Mouse (Mus musculus) heart, embryonic 13.5 days (tissue): ENCODE results near the gene Eno2. TPM values are rescaled to one million over a fixed set of nuclear protein-coding genes. Genes with fewer than 3 reads are reported as not detected.
A peak's percentile ranks its signal among the peaks of the same experiment; 100 is the strongest.
"Not testable (repeated sequence)": the region's sequence is repeated elsewhere in the genome, so short reads cannot be mapped to it uniquely, and the experiment has no call there.

ENCODE experiments used
- ATAC-seq: fragments of 200-750 bp; cut with Nextera tagmentation; 2 replicates; pipeline ENCODE4 v1.8.0; 2017; ENCODE audit warnings: moderate TSS enrichment; ENCODE audit not compliant: insufficient number of reproducible peaks, low FRiP score, low TSS enrichment; ENCODE audit errors: extremely low read depth
- H3K27ac ChIP-seq: fragments of 300-500 bp; sonication (generic); replicated peaks from 2 replicates; pipeline ENCODE4 v1.5.1; 2015; ENCODE audit warnings: moderate library complexity, mild to moderate bottlenecking, inconsistent platforms
- H3K27me3 ChIP-seq: fragments of 300-500 bp; sonication (generic); replicated peaks from 2 replicates; pipeline ENCODE4 v1.6.1; 2015; ENCODE audit warnings: mild to moderate bottlenecking, inconsistent platforms
- H3K36me3 ChIP-seq: fragments of 300-500 bp; sonication (generic); 2 replicates; pipeline ENCODE4 v1.6.1; 2015; ENCODE audit warnings: mild to moderate bottlenecking, inconsistent platforms
- H3K4me1 ChIP-seq: fragments of 300-500 bp; sonication (generic); 2 replicates; pipeline ENCODE4 v1.6.1; 2015; ENCODE audit warnings: inconsistent platforms
- H3K4me2 ChIP-seq: fragments of 300-500 bp; sonication (generic); 2 replicates; pipeline ENCODE4 v1.6.1; 2015; ENCODE audit warnings: inconsistent platforms, mild to moderate bottlenecking, moderate library complexity
- H3K4me3 ChIP-seq: fragments of 300-500 bp; sonication (generic); 2 replicates; pipeline ENCODE4 v1.5.1; 2015; ENCODE audit warnings: moderate library complexity, mild to moderate bottlenecking, inconsistent platforms
- H3K9ac ChIP-seq: fragments of 300-500 bp; sonication (generic); 2 replicates; pipeline ENCODE4 v1.6.1; 2015; ENCODE audit warnings: inconsistent platforms, mild to moderate bottlenecking, moderate library complexity
- H3K9me3 ChIP-seq: fragments of 300-500 bp; sonication (generic); 2 replicates; pipeline ENCODE4 v1.6.1; 2016; ENCODE audit warnings: inconsistent platforms
- WGBS: fragments of 180-500 bp; shearing (Covaris S2); methylation state at CpG from one replicate; pipeline ENCODE4 v1.1.7; 2015; ENCODE audit warnings: mixed read lengths; 5-methylcytosine and 5-hydroxymethylcytosine counted together
- polyA plus RNA-seq: library from polyadenylated mRNA; unstranded; fragments of >200 nt; fragmentation: Nextera tagmentation; extraction: Ambion mirVana; gene quantifications from 2 replicates; pipeline ENCODE4 v1.2.1, GENCODE M21; 2015

Gene Eno2
- polyA plus RNA-seq, 1 experiment from 2014 or later: 4.6 TPM

- H3K9ac ChIP-seq: peak overlapping the region; percentile 98
- peaks cover 50% of the 10 kb centered on the region for H3K36me3 ChIP-seq
- H3K4me2 ChIP-seq: peak overlapping the region; percentile 76
- peaks cover 56% of the 10 kb centered on the region for H3K4me1 ChIP-seq
- H3K27ac ChIP-seq: peak overlapping the region; percentile 98
- no peak for ATAC-seq
- H3K4me3 ChIP-seq: peak overlapping the region; percentile 85
- no peaks in the 10 kb centered on the region for H3K9me3 ChIP-seq
- 70% methylated on average over 24 of the region's 24 CpGs for WGBS
- no peaks in the 10 kb centered on the region for H3K27me3 ChIP-seq
These were observed 42.5 kb upstream of the Eno2 start for GRCm38 (mm10) chr6:124811701-124812560.

DNA sequence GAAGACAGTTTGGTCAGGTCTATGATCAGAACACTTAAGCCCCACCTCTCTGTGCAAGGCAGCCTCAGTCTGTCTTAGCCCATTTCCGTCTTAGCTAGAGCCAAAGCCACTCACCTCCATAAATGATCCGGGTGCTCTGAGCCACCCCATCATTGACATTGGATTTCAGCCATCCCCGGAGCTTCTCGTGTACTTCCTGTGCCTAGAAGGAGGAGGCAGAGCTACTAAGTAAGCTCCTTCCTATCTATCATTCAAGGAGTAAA, 41.9 kb upstream of the Eno2 start:
- Histone ChIP-seq H3K27ac (no peak overlapping the region; the same call in 1 of the 2 replicates), H3K27me3 (no peaks in the 10 kb centered on the region), H3K4me2 (peak overlapping the region; percentile 76), H3K9me3 (no peaks in the 10 kb centered on the region), H3K36me3 (peaks cover 44% of the 10 kb centered on the region), H3K9ac (no peak overlapping the region), H3K4me3 (peak overlapping the region; percentile 85; the same call in 1 of the 2 replicates), H3K4me1 (peaks cover 61% of the 10 kb centered on the region)
- 62% methylated on average over 4 of the region's 4 CpGs for WGBS
- ATAC-seq: no peak

GRCm38 (mm10) chr6:124810566-124811402, 41.3 kb upstream of the Eno2 start:
- WGBS: 78% methylated on average over 11 of the region's 11 CpGs
- not testable (repeated sequence) for ATAC-seq, H3K9me3 ChIP-seq, H3K9ac ChIP-seq, H3K27me3 ChIP-seq
- H3K27ac ChIP-seq: peak overlapping the region; percentile 97; the same call in 1 of the 2 replicates
- H3K4me1 ChIP-seq: peaks cover 67% of the 10 kb centered on the region
- H3K36me3 ChIP-seq: peaks cover 38% of the 10 kb centered on the region
- H3K4me2 ChIP-seq: peak overlapping the region; percentile 96
- peak overlapping the region; percentile 70 for H3K4me3 ChIP-seq

GRCm38 (mm10) chr6:124809775-124810538, 40.5 kb upstream of the Eno2 start:
- Histone ChIP-seq H3K4me1 (peaks cover 71% of the 10 kb centered on the region), H3K4me2 (peak overlapping the region; percentile 96), H3K27me3 (no peaks in the 10 kb centered on the region), H3K36me3 (peaks cover 31% of the 10 kb centered on the region), H3K27ac (peak overlapping the region; percentile 97), H3K9ac (peak overlapping the region; percentile 87), H3K4me3 (peak overlapping the region; percentile 70), H3K9me3 (no peaks in the 10 kb centered on the region)
- ATAC-seq: no peak
- 42% methylated on average over 14 of the region's 14 CpGs for WGBS

DNA sequence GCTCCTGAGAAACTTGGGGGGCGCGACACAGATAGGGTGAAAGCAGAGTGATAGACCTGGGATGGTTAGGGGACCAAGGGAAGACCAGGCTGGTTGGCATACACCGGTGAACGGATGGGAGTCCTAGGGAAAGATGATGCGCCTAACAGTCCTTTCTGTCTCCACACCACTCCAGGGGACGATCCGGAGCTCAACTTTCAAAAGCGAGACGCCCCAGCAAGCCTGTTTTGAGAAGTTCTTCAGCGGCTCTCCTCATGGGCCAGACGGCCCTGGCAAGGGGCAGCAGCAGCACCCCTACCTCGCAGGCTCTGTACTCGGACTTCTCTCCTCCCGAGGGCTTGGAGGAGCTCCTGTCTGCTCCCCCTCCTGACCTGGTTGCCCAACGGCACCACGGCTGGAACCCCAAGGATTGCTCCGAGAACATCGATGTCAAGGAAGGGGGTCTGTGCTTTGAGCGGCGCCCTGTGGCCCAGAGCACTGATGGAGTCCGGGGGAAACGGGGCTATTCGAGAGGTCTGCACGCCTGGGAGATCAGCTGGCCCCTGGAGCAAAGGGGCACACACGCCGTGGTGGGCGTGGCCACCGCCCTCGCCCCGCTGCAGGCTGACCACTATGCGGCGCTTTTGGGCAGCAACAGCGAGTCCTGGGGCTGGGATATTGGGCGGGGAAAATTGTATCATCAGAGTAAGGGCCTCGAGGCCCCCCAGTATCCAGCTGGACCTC, 39.7 kb upstream of the Eno2 start:
- no peaks in the 10 kb centered on the region for H3K9me3 ChIP-seq
- peak overlapping the region; percentile 87 for H3K9ac ChIP-seq
- H3K36me3 ChIP-seq: peaks cover 29% of the 10 kb centered on the region
- H3K4me2 ChIP-seq: peak overlapping the region; percentile 96
- peak; percentile 29; the same call in 1 of the 2 replicates for ATAC-seq
- H3K4me1 ChIP-seq: peaks cover 64% of the 10 kb centered on the region
- WGBS: under 1% methylated on average over 35 of the region's 35 CpGs
- peak overlapping the region; percentile 97 for H3K27ac ChIP-seq
- peak overlapping the region; percentile 70 for H3K4me3 ChIP-seq
- no peaks in the 10 kb centered on the region for H3K27me3 ChIP-seq

DNA sequence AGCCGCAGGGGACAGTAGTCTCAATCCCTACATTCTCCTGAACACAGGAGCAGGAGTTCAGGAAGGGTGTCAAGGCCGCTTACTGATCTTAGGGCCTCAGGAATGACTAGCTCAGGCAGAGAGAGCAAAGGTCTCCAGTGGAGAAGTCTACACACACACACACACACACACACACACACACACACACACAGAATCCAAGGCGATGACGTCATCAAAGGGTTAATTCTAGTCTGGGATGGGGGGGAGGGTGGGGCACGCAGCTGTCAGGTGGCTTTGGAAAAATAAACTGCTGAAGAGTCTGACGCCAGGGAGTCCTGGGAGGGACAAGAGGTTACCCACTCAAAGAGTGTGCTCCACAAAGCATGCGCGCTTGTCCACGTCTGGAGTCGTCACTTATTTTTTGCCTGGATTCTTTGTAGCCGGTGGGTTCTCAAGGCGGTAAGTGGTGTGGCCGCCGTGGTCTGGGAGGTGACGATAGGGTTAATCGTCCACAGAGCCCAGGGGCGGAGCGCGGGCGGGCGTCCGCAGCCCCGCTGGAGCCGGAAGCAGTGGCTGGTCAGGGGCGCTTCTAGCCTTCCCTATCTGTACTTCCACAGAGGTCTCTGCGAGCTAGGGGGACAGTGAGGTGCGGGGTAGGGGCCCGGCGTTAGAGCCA, 39.0 kb upstream of the Eno2 start, which contains the start of gene Spsb2:
Gene Spsb2, plus strand, starts transcription at position 304 of the 655 bp plus-strand sequence.
- ATAC-seq: peak; percentile 50
- peak within 1 kb of the TSS; percentile 96 for H3K4me2 ChIP-seq
- H3K36me3 ChIP-seq: peaks cover 29% of the 10 kb centered on the region
- H3K27ac ChIP-seq: peak within 1 kb of the TSS; percentile 97
- no peaks in the 10 kb centered on the region for H3K27me3 ChIP-seq
- H3K4me3 ChIP-seq: peak within 1 kb of the TSS; percentile 70
- H3K4me1 ChIP-seq: peaks cover 62% of the 10 kb centered on the region
- WGBS: 3% methylated on average over 29 of the region's 29 CpGs
- peak within 1 kb of the TSS; percentile 87 for H3K9ac ChIP-seq
- H3K9me3 ChIP-seq: no peaks in the 10 kb centered on the region

DNA sequence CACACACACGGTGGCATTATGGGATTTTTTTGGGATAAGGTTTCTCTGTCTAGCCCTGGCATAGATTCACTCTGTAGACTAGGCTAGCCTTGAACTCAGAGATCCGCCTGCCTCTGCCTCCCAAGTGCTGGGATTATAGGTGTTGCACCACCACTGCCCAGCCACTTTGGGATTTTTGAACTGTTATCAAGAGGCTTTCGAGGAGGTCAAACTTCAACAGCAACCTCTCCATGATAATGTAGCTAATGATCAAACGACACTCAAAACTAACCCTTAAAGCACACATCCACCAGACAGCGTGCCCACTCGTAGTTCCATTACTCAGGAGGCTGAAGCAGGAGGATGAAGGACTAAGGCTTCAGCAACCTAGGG, 38.5 kb upstream of the Eno2 start:
- H3K4me2 ChIP-seq: peak overlapping the region; percentile 96
- peaks cover 61% of the 10 kb centered on the region for H3K4me1 ChIP-seq
- no peak for ATAC-seq
- H3K9ac ChIP-seq: peak overlapping the region; percentile 87
- no peaks in the 10 kb centered on the region for H3K27me3 ChIP-seq
- H3K27ac ChIP-seq: peak overlapping the region; percentile 97
- H3K9me3 ChIP-seq: no peaks in the 10 kb centered on the region
- 63% methylated on average over 6 of the region's 6 CpGs for WGBS
- peaks cover 29% of the 10 kb centered on the region for H3K36me3 ChIP-seq
- H3K4me3 ChIP-seq: peak overlapping the region; percentile 70

DNA sequence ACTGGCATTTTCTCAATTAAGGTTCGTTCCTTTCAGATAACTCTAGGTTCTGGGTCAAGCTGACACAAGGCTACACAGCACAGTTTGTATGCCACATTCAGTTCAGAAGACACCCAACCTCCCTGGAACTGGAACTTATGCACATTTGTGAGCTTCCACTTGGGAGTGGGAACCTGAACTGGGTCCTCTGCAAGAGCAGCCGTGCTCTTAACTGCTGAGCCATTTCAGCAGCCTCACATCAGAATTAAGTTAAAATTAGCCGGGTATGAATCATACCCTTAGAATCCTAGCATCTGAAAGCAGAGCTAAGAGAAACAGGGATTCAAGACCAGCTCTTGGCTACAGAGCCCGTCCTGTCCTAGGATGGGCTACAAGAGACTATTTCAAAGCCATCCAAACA, 37.9 kb upstream of the Eno2 start:
- H3K36me3 ChIP-seq: peaks cover 25% of the 10 kb centered on the region

GRCm38 (mm10) chr6:124806446-124807140, 37.1 kb upstream of the Eno2 start:
- Histone ChIP-seq H3K4me2 (peak overlapping the region; percentile 78), H3K4me3 (peak overlapping the region; percentile 60), H3K9me3 (no peaks in the 10 kb centered on the region), H3K4me1 (peaks cover 51% of the 10 kb centered on the region), H3K27me3 (no peaks in the 10 kb centered on the region), H3K9ac (peak overlapping the region; percentile 80), H3K27ac (peak overlapping the region; percentile 93), H3K36me3 (peaks cover 17% of the 10 kb centered on the region)
- no peak for ATAC-seq
- WGBS: 76% methylated on average over 7 of the region's 7 CpGs

More for the DNA sequence above, 37.9 kb upstream of the Eno2 start:
- peaks cover 58% of the 10 kb centered on the region for H3K4me1 ChIP-seq
- H3K9ac ChIP-seq: peak overlapping the region; percentile 37; the same call in 1 of the 2 replicates
- ATAC-seq: no peak
- peak overlapping the region; percentile 97 for H3K27ac ChIP-seq
- no peaks in the 10 kb centered on the region for H3K9me3 ChIP-seq
- peak overlapping the region; percentile 14 for H3K4me2 ChIP-seq
- no peaks in the 10 kb centered on the region for H3K27me3 ChIP-seq
- 49% methylated on average over 4 of the region's 4 CpGs for WGBS
- H3K4me3 ChIP-seq: no peak overlapping the region
